Mouse (Mus musculus): ENCODE measurements around the gene Myh11. TPM values are rescaled to one million over a fixed set of nuclear protein-coding genes. Genes with fewer than 3 reads are reported as not detected.

Gene Myh11
- polyA plus RNA-seq, 1 experiment: 0.21 TPM

DNA sequence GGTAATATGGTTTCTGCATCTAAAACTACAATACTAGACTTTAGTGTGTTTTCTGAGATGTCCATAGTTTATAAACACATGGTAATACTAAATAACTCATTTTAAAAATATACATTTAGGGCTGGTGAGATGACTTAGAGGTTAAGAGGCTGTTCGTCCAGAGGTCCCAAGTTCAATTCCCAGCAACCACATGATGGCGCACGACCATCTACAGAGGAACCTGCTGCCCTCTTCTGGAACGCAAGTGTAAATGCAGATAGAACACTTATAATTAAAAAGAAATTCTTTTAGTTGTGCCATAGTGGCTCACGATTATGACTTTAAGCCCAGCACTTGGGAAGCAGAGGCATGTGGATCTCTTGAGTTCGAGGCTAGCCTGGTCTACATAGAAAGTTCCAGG is 20.2 kb upstream of the Myh11 start:
- peaks cover 8% of the 10 kb centered on the region for H3K36me3 ChIP-seq (ENCODE audit: control insufficient read depth, insufficient read depth, low read length, poor library complexity, severe bottlenecking)
- no peaks in the 10 kb centered on the region for H3K4me1 ChIP-seq (ENCODE audit: control insufficient read depth, insufficient read depth, low read length)
- no peaks in the 10 kb centered on the region for H3K9me3 ChIP-seq (replicated peaks; ENCODE audit: control insufficient read depth, insufficient read depth, low read length, poor library complexity, severe bottlenecking)
- TF ChIP-seq POLR2A (IDR thresholded peaks at IDR 0.05; ENCODE audit: insufficient read depth, low read length): no peak
- TF ChIP-seq EP300 (IDR thresholded peaks at IDR 0.05; ENCODE audit: insufficient read depth, low read depth, low read length): no peak
- TF ChIP-seq CTCF (IDR thresholded peaks at IDR 0.05; ENCODE audit: low read depth, low read length): peak; percentile 92
- no peak overlapping the region for H3K9ac ChIP-seq (ENCODE audit: low read depth, poor library complexity, severe bottlenecking)
- no peaks in the 10 kb centered on the region for H3K27me3 ChIP-seq (ENCODE audit: control insufficient read depth, insufficient read depth, low read length, poor library complexity, severe bottlenecking)
- no peak overlapping the region for H3K4me3 ChIP-seq (ENCODE audit: low read depth, low read length)
- H3K27ac ChIP-seq (ENCODE audit: insufficient read depth, low read length): no peak overlapping the region

GRCm38 (mm10) chr16:14309833-14310232 is 18.7 kb upstream of the Myh11 start:
- Histone ChIP-seq H3K9me3 (replicated peaks; ENCODE audit: control insufficient read depth, insufficient read depth, low read length, poor library complexity, severe bottlenecking) (no peaks in the 10 kb centered on the region), H3K36me3 (ENCODE audit: control insufficient read depth, insufficient read depth, low read length, poor library complexity, severe bottlenecking) (peaks cover 11% of the 10 kb centered on the region), H3K4me3 (ENCODE audit: low read depth, low read length) (no peak overlapping the region), H3K4me1 (ENCODE audit: control insufficient read depth, insufficient read depth, low read length) (no peaks in the 10 kb centered on the region), H3K27ac (ENCODE audit: insufficient read depth, low read length) (no peak overlapping the region), H3K9ac (ENCODE audit: low read depth, poor library complexity, severe bottlenecking) (no peak overlapping the region), H3K27me3 (ENCODE audit: control insufficient read depth, insufficient read depth, low read length, poor library complexity, severe bottlenecking) (no peaks in the 10 kb centered on the region)
- no peak for TF ChIP-seq POLR2A (IDR thresholded peaks at IDR 0.05; ENCODE audit: insufficient read depth, low read length)
- TF ChIP-seq EP300 (IDR thresholded peaks at IDR 0.05; ENCODE audit: insufficient read depth, low read depth, low read length): no peak
- no peak for TF ChIP-seq CTCF (IDR thresholded peaks at IDR 0.05; ENCODE audit: low read depth, low read length)

DNA sequence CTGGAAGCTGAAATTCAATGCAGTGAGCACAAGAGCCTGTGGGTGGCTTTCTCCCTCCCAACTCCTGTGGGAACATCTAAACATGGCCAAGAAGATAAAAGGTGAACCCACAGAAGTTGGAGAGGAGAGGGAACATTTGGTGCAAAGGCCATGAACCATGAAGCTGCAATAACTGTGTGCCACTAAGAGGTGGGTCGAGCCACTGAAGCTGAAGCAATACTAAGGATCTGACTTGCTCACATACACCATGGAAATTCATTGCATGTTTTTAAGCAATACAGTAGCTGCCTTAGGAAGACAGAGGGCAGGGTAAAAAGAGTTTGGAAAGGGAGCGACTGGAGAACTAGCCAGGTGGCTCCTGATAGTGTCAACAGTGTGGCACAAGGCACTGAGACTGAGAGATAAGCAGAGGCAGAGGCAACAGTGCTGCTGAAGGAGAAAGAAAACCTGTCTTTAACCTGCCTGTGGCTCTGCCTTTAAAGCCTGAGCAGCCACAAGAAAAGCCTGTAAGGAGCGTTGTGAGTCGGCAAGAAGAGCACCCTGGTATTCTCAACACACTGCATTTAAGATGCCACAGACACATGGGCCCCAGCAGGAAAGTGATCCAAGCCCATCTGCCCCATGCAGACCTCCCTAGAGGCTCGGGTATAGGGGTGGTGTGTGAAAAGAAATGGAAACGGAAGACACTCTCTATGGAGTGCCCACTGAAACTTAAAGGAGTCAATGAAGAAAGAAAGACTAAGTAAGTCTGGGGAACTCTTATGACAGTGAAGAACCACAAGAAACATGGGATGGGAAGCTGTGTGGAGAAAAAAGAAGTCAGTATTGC is 17.3 kb upstream of the Myh11 start:
- no peak for TF ChIP-seq POLR2A (IDR thresholded peaks at IDR 0.05; ENCODE audit: insufficient read depth, low read length)
- no peak for TF ChIP-seq EP300 (IDR thresholded peaks at IDR 0.05; ENCODE audit: insufficient read depth, low read depth, low read length)
- no peak for TF ChIP-seq CTCF (IDR thresholded peaks at IDR 0.05; ENCODE audit: low read depth, low read length)
- H3K9me3 ChIP-seq (replicated peaks; ENCODE audit: control insufficient read depth, insufficient read depth, low read length, poor library complexity, severe bottlenecking): no peaks in the 10 kb centered on the region
- peaks cover 13% of the 10 kb centered on the region for H3K36me3 ChIP-seq (ENCODE audit: control insufficient read depth, insufficient read depth, low read length, poor library complexity, severe bottlenecking)
- no peak overlapping the region for H3K4me3 ChIP-seq (ENCODE audit: low read depth, low read length)
- H3K4me1 ChIP-seq (ENCODE audit: control insufficient read depth, insufficient read depth, low read length): no peaks in the 10 kb centered on the region
- H3K27ac ChIP-seq (ENCODE audit: insufficient read depth, low read length): no peak overlapping the region
- no peaks in the 10 kb centered on the region for H3K27me3 ChIP-seq (ENCODE audit: control insufficient read depth, insufficient read depth, low read length, poor library complexity, severe bottlenecking)
- H3K9ac ChIP-seq (ENCODE audit: low read depth, poor library complexity, severe bottlenecking): no peak overlapping the region

DNA sequence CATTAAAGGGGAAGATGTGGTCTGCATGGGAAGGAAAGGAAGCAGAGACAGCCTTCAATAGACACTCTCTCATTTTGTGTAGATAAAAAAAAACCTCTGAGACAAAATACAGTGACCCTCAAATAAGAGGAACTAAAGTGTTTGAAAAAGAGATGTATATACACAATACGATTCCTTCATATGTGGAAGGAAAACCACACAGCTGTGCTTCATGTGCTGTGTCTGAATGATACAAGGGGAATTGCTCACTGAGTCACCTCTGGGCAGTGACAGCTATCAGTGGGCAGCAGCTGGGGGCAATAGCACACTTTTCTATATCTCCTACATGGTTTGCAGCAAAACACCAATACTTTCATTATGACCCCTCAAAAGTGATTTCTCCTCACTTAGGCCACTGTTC is 16.2 kb upstream of the Myh11 start:
- Histone ChIP-seq H3K4me3 (ENCODE audit: low read depth, low read length) (no peak overlapping the region), H3K27ac (ENCODE audit: insufficient read depth, low read length) (no peak overlapping the region), H3K9ac (ENCODE audit: low read depth, poor library complexity, severe bottlenecking) (no peak overlapping the region), H3K9me3 (replicated peaks; ENCODE audit: control insufficient read depth, insufficient read depth, low read length, poor library complexity, severe bottlenecking) (no peaks in the 10 kb centered on the region), H3K27me3 (ENCODE audit: control insufficient read depth, insufficient read depth, low read length, poor library complexity, severe bottlenecking) (no peaks in the 10 kb centered on the region), H3K36me3 (ENCODE audit: control insufficient read depth, insufficient read depth, low read length, poor library complexity, severe bottlenecking) (peaks cover 10% of the 10 kb centered on the region), H3K4me1 (ENCODE audit: control insufficient read depth, insufficient read depth, low read length) (no peaks in the 10 kb centered on the region)
- TF ChIP-seq CTCF (IDR thresholded peaks at IDR 0.05; ENCODE audit: low read depth, low read length) (no peak), EP300 (IDR thresholded peaks at IDR 0.05; ENCODE audit: insufficient read depth, low read depth, low read length) (no peak), POLR2A (IDR thresholded peaks at IDR 0.05; ENCODE audit: insufficient read depth, low read length) (no peak)

GRCm38 (mm10) chr16:14306451-14306850 is 15.3 kb upstream of the Myh11 start:
- TF ChIP-seq CTCF (IDR thresholded peaks at IDR 0.05; ENCODE audit: low read depth, low read length) (no peak), EP300 (IDR thresholded peaks at IDR 0.05; ENCODE audit: insufficient read depth, low read depth, low read length) (no peak), POLR2A (IDR thresholded peaks at IDR 0.05; ENCODE audit: insufficient read depth, low read length) (no peak)

GRCm38 (mm10) chr16:14304791-14305190 is 13.6 kb upstream of the Myh11 start:
- Histone ChIP-seq H3K27ac (ENCODE audit: insufficient read depth, low read length) (no peak overlapping the region), H3K27me3 (ENCODE audit: control insufficient read depth, insufficient read depth, low read length, poor library complexity, severe bottlenecking) (no peaks in the 10 kb centered on the region), H3K9ac (ENCODE audit: low read depth, poor library complexity, severe bottlenecking) (no peak overlapping the region), H3K4me1 (ENCODE audit: control insufficient read depth, insufficient read depth, low read length) (no peaks in the 10 kb centered on the region), H3K4me3 (ENCODE audit: low read depth, low read length) (no peak overlapping the region), H3K36me3 (ENCODE audit: control insufficient read depth, insufficient read depth, low read length, poor library complexity, severe bottlenecking) (peaks cover 19% of the 10 kb centered on the region), H3K9me3 (replicated peaks; ENCODE audit: control insufficient read depth, insufficient read depth, low read length, poor library complexity, severe bottlenecking) (no peaks in the 10 kb centered on the region)
- TF ChIP-seq CTCF (IDR thresholded peaks at IDR 0.05; ENCODE audit: low read depth, low read length): no peak
- no peak for TF ChIP-seq POLR2A (IDR thresholded peaks at IDR 0.05; ENCODE audit: insufficient read depth, low read length)
- TF ChIP-seq EP300 (IDR thresholded peaks at IDR 0.05; ENCODE audit: insufficient read depth, low read depth, low read length): no peak

More at GRCm38 (mm10) chr16:14306451-14306850, 15.3 kb upstream of the Myh11 start:
- Histone ChIP-seq H3K27ac (ENCODE audit: insufficient read depth, low read length) (no peak overlapping the region), H3K27me3 (ENCODE audit: control insufficient read depth, insufficient read depth, low read length, poor library complexity, severe bottlenecking) (no peaks in the 10 kb centered on the region), H3K9me3 (replicated peaks; ENCODE audit: control insufficient read depth, insufficient read depth, low read length, poor library complexity, severe bottlenecking) (no peaks in the 10 kb centered on the region), H3K4me1 (ENCODE audit: control insufficient read depth, insufficient read depth, low read length) (no peaks in the 10 kb centered on the region), H3K36me3 (ENCODE audit: control insufficient read depth, insufficient read depth, low read length, poor library complexity, severe bottlenecking) (peaks cover 13% of the 10 kb centered on the region), H3K4me3 (ENCODE audit: low read depth, low read length) (no peak overlapping the region), H3K9ac (ENCODE audit: low read depth, poor library complexity, severe bottlenecking) (no peak overlapping the region)

All from ES-Bruce4 (cell line).